Mouse (Mus musculus) cerebellum, adult 11 months (tissue): ENCODE results near the gene Rpl23.
"Not testable (repeated sequence)": the region's sequence is repeated elsewhere in the genome, so short reads cannot be mapped to it uniquely, and the experiment has no call there.

ENCODE experiments used
- DNase-seq: peaks from one replicate; pipeline ENCODE4 v3.0.0; 2022

Rpl23 gene

DNA sequence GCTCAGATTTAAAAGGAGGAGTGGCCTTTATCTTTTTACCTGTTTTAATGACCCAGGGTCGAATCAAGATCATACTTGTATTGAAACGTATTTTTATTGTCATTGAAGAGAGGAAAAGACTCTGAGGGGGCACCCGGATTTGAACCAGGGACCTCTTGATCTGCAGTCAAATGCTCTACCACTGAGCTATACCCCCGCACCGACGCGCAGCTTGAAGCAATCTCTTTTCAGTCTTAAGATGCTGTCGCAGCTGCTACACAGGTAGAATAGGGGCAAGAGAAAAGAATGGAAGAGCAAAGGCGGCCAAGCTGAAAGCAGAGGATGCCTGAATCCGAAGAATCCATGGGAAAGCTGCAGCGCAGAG lies 16.5 kb upstream of the Rpl23 start, which contains the start of gene Lasp1:
Lasp1 (plus strand) TSS at position 219 of the 364 bp plus-strand sequence.
- DNase-seq: peak; percentile 92

DNA sequence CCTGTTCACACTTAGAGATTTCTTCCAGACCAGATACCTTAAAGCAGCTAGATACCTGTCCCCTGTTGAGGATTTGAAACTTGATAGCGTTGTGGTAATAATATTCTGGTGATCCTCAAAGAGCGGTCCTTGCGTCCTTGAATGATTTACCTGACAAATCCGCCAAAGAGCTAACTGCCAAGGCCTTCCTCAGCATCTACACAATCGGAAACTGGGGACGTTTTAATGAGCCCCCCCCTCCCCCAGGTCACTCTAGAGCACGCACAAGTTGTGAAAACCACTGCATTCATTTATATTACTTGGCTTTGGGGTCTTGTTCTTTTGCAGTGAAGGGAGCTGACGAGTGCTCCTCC lies 15.8 kb upstream of the Rpl23 start:
- no peak for DNase-seq

DNA sequence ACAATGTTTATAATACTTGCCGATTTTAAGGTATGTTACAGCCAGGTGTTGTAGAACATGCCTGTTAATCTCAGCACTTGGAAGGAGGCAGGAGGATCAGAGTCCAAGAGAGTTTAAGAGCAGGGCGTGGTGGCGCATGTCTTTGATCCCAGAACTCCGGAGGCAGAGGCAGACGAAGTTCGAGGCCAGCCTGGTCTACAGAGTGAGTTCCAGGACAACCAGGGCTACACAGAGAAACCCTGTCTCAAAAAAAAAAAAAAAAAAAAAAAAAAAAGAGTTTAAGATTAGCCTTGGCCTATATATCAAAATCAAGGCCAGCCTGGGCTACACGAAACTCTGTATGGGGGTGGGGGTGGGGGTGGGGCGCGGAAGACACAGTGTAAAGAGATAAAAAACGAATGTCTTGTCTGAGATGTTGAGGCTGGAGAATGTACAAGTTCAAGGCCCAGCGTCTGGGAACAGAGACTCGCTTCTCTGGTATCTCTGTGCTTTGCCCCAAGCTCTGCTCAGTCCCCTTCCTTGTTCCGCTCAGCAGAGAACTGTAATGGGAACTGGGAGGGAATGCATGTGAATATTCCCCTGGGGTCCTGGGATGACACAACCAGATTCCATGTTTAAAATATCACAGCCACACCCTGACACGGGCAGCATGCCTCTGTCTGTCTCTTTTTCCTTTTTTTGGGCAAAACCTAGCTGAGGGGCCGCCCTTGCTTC lies 15.3 kb upstream of the Rpl23 start:
- DNase-seq: no peak

DNA sequence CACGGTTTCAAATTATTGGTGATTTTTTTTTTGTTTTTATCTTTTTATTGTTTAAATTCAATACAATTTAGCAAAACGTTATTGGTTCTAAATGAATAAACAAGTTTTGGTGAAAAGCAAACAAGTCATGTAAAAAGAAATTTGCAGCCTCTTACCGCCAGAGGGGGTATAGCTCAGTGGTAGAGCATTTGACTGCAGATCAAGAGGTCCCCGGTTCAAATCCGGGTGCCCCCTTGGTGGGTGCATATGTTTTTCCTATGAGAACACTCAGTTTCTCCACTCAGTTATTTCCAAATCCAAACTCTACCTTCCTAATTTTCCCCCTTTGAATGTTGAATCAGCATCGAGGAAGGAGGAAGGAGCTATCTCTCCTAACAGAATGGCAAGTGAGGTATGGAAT lies 14.7 kb upstream of the Rpl23 start:
- DNase-seq: peak; percentile 80

DNA sequence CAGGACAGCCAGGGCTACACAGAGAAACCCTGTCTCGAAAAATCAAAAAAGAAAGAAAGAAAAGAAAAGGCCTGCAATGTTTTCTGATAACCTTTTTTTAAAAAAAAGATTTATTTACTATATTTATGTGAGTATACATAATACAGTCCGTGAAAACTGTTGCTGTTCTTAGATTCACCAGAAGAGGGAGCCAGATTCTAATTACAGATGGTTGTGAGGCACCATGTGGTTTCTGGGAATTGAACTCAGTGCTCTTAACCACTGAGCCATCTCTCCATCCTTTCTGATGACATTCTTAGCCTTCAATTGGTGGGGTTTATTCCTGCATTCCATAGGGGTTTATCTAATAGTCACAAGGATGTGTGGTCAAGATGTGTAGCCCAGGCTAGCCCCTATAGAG lies 10.9 kb upstream of the Rpl23 start:
- DNase-seq: no peak

DNA sequence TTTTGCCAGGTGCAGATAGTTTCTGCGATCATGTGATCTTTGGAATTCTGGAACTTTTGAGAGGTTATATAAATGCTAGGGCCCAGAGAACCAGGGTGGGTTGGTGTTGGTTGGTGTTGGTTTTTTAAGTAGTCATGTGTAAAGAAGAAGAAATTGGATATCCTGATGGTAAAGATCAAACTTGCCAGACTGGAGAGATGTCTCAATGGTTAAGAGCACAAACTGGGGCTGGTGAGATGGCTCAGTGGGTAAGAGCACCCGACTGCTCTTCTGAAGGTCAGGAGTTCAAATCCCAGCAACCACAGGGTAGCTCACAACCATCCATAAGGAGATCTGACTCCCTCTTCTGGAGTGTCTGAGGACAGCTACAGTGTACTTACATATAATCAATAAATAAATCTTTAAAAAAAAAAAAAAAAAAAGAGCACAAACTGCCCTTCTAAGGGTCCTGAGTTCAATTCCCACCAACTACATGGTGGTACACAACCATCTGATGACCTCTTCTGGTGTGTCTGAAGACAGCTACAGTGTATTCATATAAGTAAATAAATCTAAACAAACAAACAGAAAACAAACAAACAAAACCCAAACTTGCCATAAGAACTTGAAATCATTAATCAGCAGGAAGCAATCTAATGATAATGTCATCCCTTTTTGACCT lies 8.7 kb upstream of the Rpl23 start:
- DNase-seq: not testable (repeated sequence)

DNA sequence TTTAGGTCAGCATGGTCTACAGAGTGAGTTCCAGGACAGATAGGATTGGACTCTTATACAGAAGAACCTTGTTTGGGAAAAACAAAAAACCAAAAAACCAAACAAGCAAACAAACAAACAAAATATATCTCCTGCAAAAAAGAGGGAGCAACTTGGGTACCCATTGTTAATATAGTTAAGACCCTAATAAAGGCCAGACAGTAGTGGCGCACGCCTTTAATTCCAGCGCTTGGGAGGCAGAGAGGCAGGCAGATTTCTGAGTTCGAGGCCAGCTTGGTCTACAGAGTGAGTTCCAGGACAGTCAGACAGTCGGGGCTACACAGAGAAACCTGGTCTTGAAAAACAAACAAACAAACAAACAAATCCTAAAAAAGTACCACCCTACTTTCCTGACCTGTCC lies 7.5 kb upstream of the Rpl23 start:
- no peak for DNase-seq

DNA sequence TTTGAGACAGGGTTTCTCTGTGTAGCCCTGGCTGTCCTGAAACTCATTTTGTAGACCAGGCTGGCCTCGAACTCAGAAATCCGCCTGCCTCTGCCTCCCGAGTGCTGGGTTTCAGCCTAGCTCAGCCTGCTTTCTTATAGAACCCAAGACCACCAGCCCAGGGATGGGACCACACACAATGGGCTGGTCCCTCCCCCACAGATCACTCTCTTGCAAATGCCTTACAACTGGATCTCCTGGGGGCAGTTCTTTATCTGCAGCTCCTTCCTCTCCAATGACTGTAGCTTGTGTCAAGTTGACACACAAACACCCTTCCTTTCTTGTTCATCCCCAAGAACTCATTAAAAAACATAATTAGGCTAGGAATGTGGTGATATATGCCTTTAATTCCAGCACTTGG lies 5.7 kb upstream of the Rpl23 start:
- DNase-seq: no peak

DNA sequence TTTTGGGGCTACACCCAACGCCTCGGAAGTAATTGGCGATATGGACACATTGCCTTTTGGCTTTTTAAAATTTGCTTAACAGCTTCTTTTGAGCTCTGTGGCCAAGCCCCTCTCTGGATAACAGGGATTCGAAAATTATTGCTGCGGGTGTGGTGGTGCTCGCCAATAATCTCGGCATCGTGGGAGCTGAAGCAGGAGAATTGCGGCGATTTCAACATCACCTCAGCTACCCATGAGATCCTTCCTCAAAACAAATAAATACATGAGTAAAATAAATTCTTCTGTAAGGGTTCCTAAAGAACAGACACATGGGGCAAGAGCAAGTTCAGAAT lies 293 bp upstream of the Rpl23 start:
- DNase-seq: no peak

DNA sequence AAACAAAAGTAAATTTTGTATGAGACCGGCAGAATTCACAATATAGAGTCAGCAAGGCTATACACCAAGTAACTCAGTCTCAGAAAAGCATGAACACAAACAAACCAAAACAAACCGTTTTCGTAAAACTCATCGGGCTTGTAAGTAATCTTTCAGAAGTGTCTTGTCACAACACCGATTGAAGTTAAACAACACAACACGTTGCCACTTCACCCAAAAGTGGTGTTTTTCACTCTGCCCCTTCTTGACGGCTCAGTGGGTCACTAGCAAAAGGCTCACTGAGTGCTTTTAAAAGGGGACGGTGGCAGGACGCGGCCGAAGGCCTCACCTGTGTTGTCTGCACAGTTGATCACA lies 782 bp downstream of the Rpl23 start:
- no peak for DNase-seq

DNA sequence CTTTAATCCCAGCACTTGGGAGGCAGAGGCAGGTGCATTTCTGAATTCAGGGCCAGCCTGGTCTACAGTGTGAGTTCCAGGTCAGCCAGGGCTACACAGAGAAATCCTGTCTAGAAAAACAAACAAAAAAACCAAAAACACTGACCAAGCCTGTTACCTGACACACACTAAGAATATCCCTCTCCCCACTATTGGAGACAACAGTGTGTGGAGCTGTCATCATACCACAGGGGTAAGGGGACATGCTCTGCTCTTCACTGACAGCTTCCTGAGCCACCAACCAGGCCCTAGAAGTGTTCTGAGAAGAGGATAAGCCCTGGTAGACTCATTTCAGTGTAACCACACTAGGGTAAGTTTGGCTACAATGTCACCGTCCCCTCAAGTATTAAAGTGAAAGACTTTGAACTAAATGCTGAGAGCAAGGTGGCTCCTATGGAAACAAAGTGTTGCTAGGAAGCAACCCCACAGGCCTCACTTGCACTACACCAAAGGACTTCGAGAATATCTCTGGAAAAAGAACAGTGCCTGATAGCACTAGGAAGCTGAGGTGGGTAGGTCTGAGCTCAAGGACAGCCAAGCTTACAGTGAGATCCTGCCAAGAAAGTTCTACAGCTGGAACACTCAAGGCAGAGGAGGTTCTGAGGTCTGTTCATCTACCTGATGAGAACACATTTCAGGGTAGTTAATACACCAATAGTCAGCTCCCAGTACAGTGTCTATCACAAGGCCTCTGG lies 2.1 kb downstream of the Rpl23 start:
- DNase-seq: no peak

DNA sequence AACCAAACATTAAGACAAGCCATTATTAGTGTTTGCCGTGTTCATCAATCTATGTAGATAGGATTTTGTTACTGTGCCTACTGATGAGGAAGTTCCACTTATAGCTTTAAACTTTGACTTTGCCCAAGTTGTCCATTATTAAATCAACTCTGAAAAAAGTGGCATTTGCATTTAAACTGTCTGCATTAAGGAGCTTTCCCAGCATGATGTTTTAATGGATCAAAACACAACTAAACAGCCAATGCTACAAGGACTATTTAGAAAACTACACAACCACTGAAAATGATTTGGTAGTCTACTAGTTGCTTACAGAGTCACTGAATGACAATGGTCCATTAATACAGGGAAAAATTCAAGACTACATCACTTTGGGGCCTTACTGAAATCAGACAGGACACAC lies 3.3 kb downstream of the Rpl23 start:
- no peak for DNase-seq

DNA sequence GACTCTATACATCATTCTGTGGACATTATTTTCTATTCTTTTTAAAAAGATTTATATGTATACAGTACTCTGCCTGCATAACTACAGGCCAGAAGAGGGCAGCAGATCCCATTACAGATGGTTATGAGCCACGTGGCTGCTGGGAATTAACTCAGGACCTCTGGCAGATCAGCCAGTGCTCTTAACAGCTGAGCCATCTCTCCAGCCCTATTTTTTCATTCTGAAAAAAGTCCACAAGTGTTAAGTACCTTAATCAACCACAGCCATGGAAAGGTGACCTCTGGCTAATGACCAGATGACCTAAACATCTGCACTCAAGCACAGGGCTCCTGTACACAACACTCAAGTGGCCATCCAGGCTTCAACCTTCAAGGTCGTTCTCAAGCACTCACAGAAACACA lies 5.1 kb downstream of the Rpl23 start:
- DNase-seq: no peak

DNA sequence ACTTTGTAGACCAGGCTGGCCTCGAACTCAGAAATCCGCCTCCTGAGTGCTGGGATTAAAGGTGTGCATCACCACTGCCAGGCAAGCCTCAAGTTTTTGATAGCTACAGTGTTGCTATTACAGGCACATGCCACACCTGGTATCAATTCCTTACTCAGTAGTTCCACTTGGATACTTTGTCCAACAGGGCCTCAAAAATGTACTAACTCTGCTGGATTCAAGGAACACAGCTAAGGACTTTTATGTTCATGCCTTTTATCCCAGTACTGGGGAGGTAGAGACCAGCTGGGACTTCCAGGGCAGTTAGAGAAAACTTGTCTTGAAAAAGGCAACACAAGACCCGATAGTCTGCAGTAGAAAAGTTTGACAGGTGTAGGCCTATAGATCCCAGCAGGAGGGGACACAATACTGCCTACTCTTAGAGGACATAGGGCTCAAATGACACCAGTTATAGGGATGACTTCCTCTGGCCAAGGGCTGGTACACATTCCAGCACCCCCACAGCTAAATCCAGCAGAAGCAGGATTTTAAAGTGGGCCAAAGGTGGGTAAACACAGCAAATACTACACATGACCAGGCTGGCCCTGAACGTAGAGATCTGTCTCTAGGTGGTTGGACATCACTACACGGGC lies 5.6 kb downstream of the Rpl23 start:
- DNase-seq: no peak

DNA sequence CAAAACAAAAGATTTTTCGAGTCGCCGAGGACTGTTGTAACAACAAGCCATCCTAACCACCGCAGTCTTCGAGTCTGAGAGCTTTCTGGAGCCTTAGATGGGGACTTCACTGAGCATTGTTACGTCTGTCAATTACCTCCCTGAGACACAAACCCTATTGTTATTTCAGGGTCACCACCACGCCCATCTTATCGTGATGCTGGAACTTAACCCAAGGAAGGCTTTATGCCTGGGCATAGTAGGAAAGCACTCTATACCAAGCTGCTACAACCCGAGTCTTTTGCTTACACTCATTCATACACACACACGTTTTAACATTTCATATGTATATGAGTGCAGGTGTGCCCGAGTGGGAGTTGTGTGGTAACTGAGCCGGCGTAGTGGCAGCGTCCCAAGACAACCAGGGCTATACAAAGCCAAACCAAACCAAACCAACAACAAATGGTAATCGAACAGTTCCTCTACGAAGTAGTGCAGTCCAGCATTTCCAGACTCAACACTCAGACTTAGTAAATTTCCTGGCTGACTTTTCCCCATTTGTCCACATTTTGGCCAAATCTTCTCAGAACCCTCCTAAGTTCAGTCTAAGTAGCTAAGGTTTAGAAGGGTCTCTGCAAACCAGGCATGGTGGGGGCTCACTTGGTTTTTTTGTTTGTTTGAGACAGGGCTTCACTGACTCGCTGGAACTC lies 6.3 kb downstream of the Rpl23 start, which contains the start of gene 1700001P01Rik:
1700001P01Rik (minus strand) TSS at position 111 of the 689 bp plus-strand sequence.
- DNase-seq: no peak

DNA sequence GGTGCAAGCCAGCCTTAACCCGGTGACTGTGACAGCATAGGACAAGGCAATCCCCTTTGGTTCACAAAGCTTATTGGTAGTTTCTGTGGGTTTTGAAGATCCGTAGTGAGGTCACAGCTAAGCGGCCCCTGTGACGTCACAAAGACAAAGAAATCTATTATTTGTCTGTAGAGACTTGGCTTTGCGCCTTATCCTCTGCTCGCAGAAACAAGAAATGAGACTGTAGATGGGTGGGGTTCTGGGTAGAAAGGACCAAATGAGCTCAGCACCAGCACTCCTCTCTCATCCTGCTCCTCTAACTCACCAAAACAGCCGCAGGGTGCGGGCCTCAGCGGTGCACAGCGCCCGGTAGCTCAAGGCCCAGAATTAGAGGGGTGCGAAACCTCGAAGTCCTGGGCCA lies 7.1 kb downstream of the Rpl23 start:
- DNase-seq: no peak

DNA sequence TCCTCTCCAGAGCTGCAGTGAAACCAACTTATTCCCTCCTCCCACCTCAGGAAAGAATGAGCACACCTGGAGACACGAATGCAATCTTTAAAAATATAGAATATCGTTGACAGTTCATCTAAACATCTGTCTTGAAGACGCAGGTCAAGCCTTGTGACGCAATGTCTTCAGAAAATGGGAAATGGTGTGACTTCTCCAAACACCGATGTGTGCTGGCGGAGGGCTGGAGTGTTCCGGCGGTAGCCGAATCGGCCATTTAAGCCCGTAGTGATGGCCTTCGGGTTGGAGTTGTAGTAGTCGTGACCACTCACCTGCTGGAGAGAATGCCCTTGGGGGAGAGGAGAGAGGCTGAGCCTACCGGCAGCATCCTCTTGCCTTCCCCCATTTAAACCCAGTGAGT lies 10.8 kb downstream of the Rpl23 start:
- no peak for DNase-seq

DNA sequence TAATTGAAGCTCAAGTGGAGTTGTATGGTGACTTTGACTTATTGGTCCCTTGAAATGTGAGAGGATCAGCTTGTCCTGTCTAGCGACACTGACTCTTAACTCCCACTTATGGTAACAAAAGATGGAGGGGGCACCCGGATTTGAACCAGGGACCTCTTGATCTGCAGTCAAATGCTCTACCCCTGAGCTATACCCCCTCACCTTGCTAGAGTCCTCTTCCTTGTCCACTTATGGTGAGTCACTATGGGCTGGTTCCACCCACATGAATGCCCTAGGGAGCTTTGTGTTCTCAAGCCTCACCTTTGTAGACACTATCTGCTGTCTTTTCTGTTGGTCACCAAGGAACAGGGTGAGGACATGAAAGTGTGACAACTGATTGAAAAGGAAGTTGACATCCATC lies 12.5 kb downstream of the Rpl23 start:
- DNase-seq: no peak

DNA sequence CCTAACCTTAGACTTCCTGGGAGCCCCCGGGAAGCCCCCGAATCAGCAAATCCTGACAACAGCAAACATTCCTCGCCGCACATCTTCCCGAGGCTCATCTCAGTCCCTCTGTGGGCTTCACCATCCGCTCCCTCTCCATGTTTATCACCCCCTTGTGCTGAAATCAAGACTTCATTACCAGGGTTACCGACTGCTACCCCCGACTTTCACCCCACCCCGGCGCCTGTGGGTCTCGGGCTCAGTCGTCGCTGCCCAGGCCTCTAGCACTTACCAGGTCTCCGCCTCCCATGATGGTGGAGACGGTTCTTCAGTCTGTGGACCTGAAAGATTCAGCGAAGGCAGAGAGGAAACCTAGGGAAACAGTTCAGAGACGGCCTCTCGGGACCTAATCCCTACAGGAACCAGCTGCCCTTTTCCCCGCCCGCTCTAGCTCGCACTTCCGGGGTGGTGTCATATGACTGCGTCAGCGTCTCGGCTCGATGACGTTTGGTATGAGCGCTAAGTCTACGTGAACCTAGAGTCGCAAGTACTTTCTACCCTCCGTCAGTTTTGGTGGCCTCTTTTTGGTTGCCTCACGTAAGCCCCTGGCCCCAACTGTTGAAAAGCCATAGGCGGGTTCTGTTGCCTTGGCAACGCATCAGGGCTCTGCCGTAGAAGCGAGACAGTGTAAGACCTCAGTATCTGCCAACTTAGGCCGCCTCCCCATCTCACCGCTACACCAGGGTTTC lies 15.9 kb downstream of the Rpl23 start, which contains the start of gene Cwc25:
Cwc25 (minus strand) TSS at position 403 of the 728 bp plus-strand sequence.
- DNase-seq: peak; percentile 90

DNA sequence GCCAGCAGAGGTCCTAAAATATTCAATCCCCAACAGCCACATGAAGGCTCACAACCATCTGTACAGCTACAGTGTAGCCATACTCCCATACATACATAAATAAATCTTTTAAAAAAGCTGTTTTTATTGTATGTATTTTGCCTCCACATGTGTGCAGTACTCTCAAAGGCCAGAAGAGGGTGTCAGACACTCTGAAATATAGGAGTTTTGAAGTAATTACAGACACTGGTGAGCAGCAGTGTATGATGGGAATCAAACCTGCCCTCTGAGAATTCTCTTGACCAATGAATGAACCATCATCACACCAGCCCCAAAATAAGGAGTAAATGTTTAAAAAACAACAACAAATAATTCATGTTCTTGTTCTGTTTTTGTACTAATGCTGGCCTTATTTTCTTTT lies 20.6 kb downstream of the Rpl23 start:
- no peak for DNase-seq

DNA sequence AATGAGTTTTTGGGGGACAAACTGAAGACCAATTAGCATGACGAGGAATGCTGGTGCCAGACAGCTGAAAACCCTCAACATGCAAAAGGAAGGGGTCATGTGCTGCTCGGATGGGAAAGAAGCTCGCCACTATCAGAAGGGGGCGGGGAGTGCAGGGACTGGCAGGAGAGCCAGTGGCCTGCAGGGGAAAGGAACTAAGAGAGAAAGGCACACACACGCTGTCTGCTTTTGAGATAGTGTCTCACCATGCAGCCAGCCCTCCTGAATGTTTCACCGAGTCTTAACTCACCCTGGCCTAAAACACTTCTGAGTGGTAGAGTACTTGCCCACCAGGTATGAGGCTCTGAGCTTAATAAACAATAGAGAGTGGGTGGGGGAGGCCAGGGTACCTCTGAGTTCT lies 23.3 kb downstream of the Rpl23 start:
- DNase-seq: no peak

DNA sequence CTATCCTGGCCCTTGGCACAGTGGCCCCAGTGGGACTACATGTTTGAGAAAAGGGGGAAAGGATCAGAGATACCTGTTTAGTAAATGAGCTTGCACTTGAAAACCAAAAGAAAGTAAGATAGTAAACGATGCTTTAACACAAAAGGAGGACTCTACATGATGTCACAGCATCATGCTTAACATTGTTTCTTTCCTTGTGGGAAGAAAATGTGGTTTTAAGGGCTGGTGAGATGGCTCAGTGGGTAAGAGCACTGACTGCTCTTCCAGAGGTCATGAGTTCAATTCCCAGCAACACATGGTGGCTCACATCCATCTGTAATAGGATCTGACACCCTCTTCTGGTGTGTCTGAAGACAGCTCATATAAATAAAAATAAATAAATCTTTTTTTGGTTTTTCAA lies 24.1 kb downstream of the Rpl23 start:
- no peak for DNase-seq

DNA sequence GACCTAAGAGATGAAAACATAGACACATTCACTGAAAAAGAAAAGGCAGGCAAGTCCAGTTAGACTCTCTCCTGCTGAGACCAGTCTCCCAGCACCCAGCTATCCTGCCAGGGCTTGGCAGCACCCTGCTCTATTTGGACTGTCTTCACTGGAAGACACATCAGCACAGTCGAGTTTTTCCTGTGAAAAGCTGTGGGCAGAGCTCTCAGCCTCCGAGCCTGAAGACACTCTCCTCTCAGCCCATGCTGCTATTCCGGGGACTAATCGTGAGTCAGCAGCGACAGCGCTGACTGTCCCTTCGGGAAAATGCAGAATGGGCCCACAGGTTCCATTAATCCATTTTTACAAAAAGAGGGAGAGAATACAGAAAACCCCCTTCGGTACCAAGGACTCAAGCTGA lies 29.0 kb downstream of the Rpl23 start:
- no peak for DNase-seq
